Mouse (Mus musculus) brain, embryonic 14.5 days (tissue): Measurements from ENCODE around the gene Foxj1. TPM values are rescaled to one million over a fixed set of nuclear protein-coding genes. Genes with fewer than 3 reads are reported as not detected.
"Not testable (repeated sequence)": the region's sequence is repeated elsewhere in the genome, so short reads cannot be mapped to it uniquely, and the experiment has no call there.

Experiments
- DNase-seq: peaks from one replicate; pipeline ENCODE4 v3.0.0-alpha.2; 2011; ENCODE audit warnings: low read depth
- CTCF ChIP-seq: fragments of 200-500 bp; IDR thresholded peaks from 2 replicates; pipeline ENCODE4 v1.5.1; 2012; ENCODE audit warnings: inconsistent platforms, mild to moderate bottlenecking, moderate library complexity, borderline replicate concordance; ENCODE audit not compliant: insufficient read depth, insufficient read length; ENCODE audit errors: extremely low read depth
- POLR2A ChIP-seq: fragments of 200-500 bp; IDR thresholded peaks from 2 replicates; pipeline ENCODE4 v1.6.1; 2012; ENCODE audit warnings: mild to moderate bottlenecking, inconsistent platforms, borderline replicate concordance; ENCODE audit not compliant: poor library complexity, insufficient read depth, insufficient read length, severe bottlenecking; ENCODE audit errors: extremely low read depth
- polyA plus RNA-seq: library from polyadenylated mRNA; depleted of rRNA; stranded (reverse); fragments of >200 nt; gene quantifications from 2 replicates; pipeline ENCODE4 v1.2.3, GENCODE M21; 2012

Gene Foxj1
- polyA plus RNA-seq, 1 experiment = 29.7 TPM

DNA sequence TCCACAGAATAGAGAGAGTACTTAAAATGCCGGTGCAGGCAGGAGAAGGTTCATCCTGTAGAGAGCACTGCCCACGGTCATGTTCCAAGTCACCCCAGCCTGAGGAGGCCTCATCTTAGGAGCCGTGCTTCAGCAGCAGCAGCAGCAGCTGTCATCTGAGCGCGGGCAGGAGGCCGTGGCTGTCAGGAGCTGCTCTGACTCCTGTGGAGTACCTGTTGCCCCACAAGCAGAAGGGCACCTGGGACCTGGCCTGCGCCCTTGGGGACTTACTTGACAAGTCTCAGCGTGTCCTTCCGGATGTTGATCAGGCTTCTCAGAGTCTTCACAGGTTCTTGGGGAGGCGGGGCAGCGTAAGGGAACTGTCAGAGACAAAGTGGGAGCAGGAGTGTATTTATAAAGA is 26.8 kb upstream of the Foxj1 start:
- no peak for DNase-seq
- TF ChIP-seq CTCF = no peak
- TF ChIP-seq POLR2A = no peak

DNA sequence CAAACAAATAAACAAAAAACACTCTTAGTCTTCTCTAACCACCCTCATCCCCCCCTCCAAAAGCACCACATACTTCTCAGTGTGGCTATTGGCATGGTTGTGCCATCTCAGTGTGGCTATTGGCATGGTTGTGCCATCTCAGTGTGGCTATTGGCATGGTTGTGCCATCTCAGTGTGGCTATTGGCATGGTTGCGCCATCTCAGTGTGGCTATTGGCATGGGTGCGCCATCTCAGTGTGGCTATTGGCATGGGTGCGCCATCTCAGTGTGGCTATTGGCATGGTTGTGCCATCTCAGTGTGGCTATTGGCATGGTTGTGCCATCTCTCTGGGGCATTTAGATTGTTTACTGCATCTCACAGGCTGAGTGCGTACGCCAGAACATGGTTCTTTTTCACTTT is 25.7 kb upstream of the Foxj1 start:
- not testable (repeated sequence) for DNase-seq

DNA sequence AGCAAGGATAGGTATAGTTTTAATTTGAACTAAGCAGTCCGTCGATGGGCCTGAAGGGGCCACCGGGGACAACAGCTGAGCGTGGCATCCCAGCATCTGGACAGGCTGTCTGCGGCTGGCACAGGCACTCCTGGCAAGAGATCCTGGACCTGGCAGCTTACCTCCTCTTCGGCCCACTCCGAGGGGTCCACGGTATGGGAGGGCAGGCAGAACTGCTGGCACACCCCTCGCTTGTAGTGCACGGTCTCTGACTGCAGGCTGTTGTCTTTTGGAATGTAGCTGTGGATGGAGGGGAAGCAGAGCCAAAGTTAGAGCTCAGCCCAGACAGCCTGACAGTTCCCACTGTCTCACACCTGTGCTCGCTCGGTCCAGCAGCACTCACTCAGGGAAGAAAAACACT is 24.5 kb upstream of the Foxj1 start:
- DNase-seq = no peak
- TF ChIP-seq CTCF = no peak
- TF ChIP-seq POLR2A = no peak

DNA sequence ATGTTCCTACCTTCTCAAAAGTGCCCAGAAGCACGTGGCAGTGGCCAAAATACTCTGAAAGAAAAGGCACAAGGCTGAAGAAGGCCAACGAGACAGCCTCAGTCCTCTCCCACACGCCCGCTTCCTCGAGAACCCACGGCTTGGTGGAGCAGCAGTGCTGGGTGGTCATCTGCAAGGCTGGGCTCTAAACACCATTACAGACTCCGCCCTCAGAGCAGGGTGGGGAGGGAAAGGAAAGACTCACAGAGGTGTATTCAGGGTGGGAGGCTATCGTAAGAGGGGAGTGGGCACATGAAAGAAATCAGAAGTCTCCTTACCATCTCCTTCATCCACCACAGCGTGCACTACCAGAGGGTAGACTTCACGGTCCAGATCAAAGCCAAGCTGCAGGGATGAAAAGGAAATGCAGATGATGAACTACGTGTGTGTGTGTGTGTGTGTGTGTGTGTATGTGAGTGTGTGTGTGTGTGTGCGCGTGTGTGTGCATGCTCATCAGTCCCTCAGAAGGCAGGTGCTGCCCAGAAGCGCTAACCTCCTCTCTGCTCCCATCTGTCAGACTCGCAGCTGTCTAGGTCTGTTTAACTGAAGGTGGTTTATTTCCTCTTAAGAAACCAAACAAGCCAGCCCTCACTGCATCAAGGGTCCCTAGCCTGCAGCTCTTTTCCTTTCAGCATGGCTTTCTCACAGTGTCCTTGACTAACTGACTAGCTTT is 23.9 kb upstream of the Foxj1 start:
- DNase-seq = peak; percentile 52
- no peak for TF ChIP-seq CTCF

DNA sequence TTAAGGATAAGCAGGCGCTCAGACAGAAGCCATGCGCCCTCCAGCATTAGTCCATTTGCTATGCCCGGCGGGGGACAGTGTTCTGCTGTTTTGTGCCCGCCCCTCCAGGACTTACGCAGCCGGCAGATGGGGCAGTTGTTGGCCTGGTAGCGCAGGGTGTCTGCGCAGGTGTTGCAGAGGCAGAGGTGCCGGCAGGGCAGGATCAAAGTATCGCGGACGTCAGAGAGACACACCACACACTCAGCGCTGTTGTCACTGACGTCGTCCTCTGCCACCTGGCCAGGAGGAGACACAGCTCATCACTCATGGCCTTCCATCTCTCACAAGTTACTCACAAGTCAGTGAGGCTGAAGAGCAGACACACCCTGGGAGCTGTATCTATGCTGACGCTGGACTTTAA is 19.3 kb upstream of the Foxj1 start:
- DNase-seq = no peak
- TF ChIP-seq POLR2A (no peak), CTCF (no peak)

DNA sequence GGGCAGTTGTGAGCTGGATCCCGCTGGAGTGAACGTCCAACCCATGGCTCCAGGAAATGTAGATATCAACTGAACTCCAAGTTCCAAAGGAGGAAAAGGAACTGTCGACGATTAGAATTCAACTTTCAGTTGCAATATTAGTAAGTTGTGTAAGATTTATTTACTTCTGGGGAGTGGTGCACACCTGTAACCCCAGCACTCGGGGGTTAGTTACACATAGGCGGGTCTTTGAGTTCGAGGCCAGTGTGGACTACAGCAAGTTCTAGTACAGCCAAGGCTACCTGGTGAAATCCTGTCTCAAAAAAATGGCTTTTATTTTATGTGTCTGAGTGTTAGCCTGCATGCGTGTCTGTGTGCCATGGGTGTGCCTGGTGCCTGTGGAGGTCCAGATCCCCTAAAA is 18.3 kb upstream of the Foxj1 start:
- TF ChIP-seq POLR2A (no peak), CTCF (no peak)
- DNase-seq = no peak

DNA sequence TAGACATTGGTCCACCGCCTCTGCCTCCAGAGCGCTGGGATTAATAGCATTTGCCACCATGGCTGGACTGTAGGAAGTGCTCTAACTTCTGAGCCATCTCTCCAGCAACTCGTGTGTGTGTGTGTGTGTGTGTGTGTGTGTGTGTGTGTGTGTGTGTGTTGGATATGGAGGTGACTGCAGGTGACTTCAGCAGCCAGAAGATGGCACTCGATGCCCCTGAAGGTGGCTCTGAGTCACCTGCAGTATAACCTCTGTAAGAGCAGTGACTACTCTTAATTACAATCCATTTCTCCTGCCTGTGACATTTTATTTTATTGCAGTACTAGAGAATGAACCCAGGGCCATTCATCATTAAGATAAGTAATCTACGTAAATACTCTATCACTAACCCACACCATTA is 16.1 kb upstream of the Foxj1 start:
- no peak for DNase-seq
- TF ChIP-seq POLR2A = no peak
- TF ChIP-seq CTCF = no peak

DNA sequence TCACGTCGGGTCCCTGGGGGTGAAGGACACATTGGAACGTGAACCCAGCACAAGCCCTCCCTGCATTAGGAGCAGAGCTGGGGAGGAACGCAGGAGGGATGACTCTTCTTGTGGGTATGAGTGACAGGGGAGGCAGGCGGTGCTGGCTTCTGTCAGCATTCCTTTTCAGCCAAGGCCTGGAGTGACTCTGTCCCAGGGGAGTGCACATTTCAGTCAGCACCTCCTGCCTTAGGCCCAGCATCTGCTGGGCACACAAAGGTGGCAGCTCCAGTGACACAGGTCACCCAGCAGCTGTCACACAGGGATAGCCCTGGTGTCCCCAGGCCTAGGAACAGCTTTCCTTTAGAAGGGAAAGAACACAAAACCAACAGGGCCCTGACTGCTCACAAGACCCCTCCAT is 12.8 kb upstream of the Foxj1 start:
- DNase-seq = no peak
- TF ChIP-seq POLR2A = no peak
- no peak for TF ChIP-seq CTCF

DNA sequence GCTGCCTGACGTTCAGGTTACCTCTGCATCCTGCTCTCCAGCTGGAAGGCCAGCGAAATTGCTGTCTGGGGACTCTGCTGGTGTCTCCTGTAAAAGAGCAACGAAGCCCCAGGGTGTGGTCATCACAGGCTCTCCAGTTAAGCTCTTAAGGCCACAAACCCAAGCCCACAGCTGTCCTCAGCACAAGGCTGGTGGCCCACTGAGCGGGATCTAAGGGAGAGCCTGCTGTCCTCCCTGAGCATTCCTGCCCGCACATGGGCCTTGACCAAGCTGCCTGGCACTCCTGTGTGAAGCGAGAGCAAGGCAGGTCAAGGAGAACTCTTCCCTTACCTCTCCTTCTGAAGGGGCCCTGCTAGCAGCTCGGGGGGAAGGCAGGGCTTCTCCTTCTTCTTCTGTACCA is 11.8 kb upstream of the Foxj1 start:
- no peak for TF ChIP-seq POLR2A
- no peak for TF ChIP-seq CTCF
- DNase-seq = no peak

DNA sequence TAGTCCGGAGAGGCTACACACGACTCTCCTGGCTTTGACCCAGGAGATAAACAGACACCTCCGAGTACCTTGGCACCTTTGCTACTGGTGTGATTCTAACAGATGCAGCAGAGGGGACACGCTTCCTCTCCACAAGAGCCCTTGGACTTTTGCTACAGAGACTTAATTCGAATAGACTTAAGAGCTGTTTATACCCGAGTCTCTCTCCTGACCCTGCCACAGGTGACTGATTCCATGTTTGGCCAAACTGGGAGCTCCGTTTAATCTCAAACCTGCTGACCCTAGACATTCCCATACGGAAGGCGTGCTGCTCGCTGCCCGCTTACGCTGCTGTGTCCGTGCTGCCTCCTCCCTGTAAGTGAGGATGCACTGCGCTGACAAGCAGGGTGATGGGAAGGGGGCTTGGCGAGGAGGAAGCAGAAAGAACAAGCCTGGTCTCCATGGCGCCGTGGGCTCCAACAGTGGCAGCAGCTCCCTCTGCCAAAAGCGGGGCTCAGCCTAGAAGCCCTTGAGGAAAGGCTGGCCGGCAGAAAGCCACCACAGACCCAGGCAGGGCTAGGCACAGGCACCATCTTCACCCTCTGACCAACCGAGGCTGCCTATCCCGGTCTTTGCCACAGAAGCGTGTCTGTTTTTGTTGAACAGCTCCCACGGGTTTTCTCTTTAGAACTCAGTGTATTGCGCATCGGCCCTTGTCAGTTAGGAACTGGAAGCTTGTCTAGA is 7.0 kb upstream of the Foxj1 start:
- peak; percentile 60 for DNase-seq
- TF ChIP-seq CTCF = no peak

DNA sequence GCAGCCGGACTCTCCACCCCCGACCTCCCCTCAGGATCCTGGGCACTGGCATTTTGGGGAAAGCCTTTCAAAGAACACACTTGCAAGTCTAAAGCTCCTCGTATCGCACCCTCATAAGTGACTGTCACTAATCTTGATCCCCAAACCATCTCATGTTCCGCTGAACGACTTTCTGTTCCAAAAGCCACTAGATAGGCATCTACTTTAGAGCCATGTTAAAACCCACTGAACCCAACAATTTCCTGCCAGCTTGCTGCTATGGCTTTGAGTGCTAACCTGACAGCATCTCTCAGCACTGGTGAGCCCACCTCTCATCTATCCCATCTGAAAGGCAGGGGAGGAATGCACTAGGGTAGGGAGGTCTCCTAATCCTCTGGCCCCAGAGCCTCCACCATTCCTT is 2.3 kb upstream of the Foxj1 start:
- TF ChIP-seq POLR2A = no peak
- TF ChIP-seq CTCF = no peak
- DNase-seq = no peak

DNA sequence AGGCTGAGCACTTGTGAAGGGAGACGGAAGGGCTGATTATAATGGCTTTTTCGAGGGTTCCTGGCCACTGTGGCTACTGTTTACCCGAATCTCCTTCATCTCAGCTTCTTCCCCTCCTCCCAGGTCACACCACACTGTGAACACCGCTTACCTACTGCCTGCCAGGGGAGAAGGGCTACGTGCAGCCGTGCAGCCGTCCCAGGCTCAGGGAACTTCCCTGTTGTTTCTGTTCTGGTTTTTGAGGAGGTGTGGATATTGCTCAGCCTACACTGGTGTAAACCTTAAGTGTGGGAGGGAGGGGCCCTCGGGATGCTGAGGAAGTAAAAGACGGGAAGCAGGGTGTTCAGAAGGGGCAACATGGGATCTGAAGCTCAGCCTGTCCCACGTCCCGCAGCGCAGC is 1.8 kb upstream of the Foxj1 start:
- no peak for DNase-seq
- TF ChIP-seq POLR2A (no peak), CTCF (no peak)

DNA sequence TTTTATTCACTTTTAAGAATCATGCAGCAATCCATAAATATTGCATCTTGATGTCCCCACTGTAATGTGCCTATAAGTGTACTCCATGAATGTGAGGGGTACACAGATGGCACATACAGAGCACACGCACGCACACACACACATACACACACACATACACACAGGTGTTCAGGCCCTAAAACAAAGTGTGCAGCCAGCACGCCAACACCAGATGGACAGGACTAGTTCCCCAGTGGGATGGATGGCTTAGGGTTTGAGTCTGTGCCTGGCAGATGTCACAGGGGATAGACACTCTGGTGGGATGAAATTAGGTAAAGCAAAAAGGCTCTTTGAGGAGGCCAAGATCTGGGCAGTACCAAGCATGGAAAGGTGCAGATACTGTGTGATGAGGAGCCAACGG is 1.2 kb upstream of the Foxj1 start:
- no peak for TF ChIP-seq CTCF
- TF ChIP-seq POLR2A = no peak
- peak; percentile 50 for DNase-seq

DNA sequence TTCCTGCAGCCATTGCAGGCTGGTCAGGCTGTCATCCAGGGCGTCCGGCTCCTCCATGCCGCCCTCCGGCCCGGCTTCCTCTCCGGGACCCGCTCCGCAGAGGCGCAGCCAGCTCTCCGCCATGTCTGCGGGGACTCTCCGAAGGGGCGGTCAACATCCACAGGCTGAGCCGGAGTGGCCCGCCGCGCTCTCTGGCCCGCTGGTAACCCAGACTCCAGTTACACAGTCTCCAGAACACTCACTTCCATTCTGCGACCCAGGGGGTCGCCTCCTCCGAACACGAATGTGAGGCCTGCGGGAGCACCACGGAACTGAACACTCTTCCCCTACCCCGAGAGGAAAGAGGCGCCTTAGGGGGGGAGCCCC is 799 bp downstream of the Foxj1 start:
- TF ChIP-seq POLR2A (no peak), CTCF (no peak)
- DNase-seq = no peak
